In genomic region chr13:91169529-91170319, GRCm38 (mm10) we compare ENCODE assay signal across 9 mouse cellular contexts. TPM values are rescaled to one million over a fixed set of nuclear protein-coding genes. Genes with fewer than 3 reads are reported as not detected.
A peak's percentile ranks its signal among the peaks of the same experiment; 100 is the strongest.
DNase-seq lines count a peak whose midpoint lies in the region; ATAC-seq lines count a peak whose summit lies in the region.
"Had no signal": no experiment of that assay in that cellular context is flagged by ENCODE, and none has a peak within 500 bp of the region (broad histone marks: within the 10 kb centered on the region; RNA-seq: fewer than 3 reads in every experiment).

No protein-coding gene starts in this region.

- peak; percentile 28 for ATAC-seq in inflammation-experienced regulatory T-cells, adult 6 months
- peak; percentile 76 for ATAC-seq in megakaryocyte-erythroid progenitor cell, adult 5-6 weeks (replicated peaks; ENCODE audit: low FRiP score, low TSS enrichment, poor library complexity, severe bottlenecking)

- peak; percentile 68 for DNase-seq in heart, adult 11 months
- no peak for DNase-seq in heart, adult 8-10 months (ENCODE audit: low spot score)
- DNase-seq in ES-CJ7 (ENCODE audit: low read depth, low spot score), result peak; percentile 17
- no peak for DNase-seq in right cerebral cortex, postnatal 4 days
- no peak for DNase-seq in adrenal gland, adult 18-20 months (ENCODE audit: low spot score in 2 of 2)
- no peak for DNase-seq in urinary bladder, adult 2 months (ENCODE audit: low spot score)
- DNase-seq: cerebellum, postnatal 36 days had no signal

RNA-seq across cellular contexts. Expression of gene Atg10, which starts 54.0 kb away (rescaled TPM):
- total RNA-seq in heart, adult 8-10 months (2022), result 10 to 100 TPM; 28.3 to 32.7 (median 28.8) TPM
- 10 to 100 TPM; 20.8 to 26.7 (median 22.3) TPM for polyA plus RNA-seq in inflammation-experienced regulatory T-cells, adult 6 months (2017; shearing (Covaris generic))
- total RNA-seq in megakaryocyte-erythroid progenitor cell, adult 5-6 weeks (2014; fragmentation: Nextera tagmentation), result 3.6 and 3.9 TPM in 2 replicates
- 5.4 and 7.3 TPM in 2 replicates for total RNA-seq in megakaryocyte-erythroid progenitor cell, adult 5-6 weeks (2017)
- 10 to 100 TPM; 17.7 to 22.4 TPM for total RNA-seq in adrenal gland, adult 18-20 months (2021)
- polyA plus RNA-seq in urinary bladder, adult 2 months (2012; rRNA removed), result 9.5 and 12.2 TPM in 2 replicates

Comparison
In these comparisons a context has a peak if more than half of its experiments do, and no peak if none do; other contexts are left out.
1. DNase-seq: peak in heart, adult 11 months (single experiment) and ES-CJ7 (single experiment); none in heart, adult 8-10 months (single experiment), right cerebral cortex, postnatal 4 days (single experiment), adrenal gland, adult 18-20 months (0 of 2) and urinary bladder, adult 2 months (single experiment).